ENCODE assay signal across 13 mouse cellular contexts in the genomic region with DNA sequence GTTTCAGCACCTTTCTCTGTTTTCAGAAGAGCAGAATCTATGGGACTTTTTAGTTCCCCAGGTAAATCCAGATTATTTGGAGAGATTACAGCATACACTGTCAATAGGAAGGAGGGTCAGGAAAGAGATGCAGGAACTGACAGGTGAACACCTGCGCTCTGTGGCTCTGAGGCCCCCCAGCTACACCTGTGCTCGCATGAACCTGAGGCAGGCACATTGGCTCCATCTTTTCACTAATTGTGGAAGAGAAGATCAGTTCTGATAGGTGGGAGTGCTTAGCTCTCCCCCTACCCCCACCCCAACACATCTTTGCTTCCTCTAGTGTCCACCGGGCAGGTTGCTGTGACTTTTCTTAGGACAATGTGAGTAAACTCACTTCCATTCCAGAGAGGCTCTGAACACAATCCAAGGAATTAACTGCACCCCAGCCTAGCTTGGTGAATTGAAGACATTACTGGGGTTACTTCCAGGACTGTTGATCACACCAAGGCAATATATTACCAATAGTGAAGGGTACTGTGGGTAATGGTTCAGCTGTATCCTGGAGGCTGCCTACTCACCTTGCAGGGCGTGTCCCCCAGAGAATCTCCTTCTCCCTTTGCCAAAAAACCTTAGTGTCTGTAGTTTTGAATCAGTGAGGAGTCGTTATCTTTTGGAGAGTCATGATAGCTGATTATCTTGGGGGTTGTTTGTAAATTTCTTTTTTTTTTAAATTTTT. TPM values are rescaled to one million over a fixed set of nuclear protein-coding genes. Genes with fewer than 3 reads are reported as not detected.
DNase-seq lines count a peak whose midpoint lies in the region; ATAC-seq and TF ChIP-seq lines count a peak whose summit lies in the region.
"Had no signal": no experiment of that assay in that cellular context is flagged by ENCODE, and none has a peak within 500 bp of the region (broad histone marks: within the 10 kb centered on the region; RNA-seq: fewer than 3 reads in every experiment).

No protein-coding gene starts in this region.

- intact Hi-C loops in gastrocnemius, adult 2 months (cut with DNase I): no loop called here

- ATAC-seq in liver, embryonic 11.5 days (replicated peaks; ENCODE audit: low FRiP score): no peak
- ATAC-seq in stomach, embryonic 15.5 days (ENCODE audit: insufficient read depth, low FRiP score, low read depth): no peak
- no peak for ATAC-seq in erythroid progenitor cell, adult 5-6 weeks (replicated peaks; ENCODE audit: low FRiP score, poor library complexity, severe bottlenecking)
- ATAC-seq: forebrain, embryonic 16.5 days had no signal

- H3K27me3 ChIP-seq in liver, adult 2 months (ENCODE audit: control insufficient read depth, insufficient read depth, low read length): no peaks in the 10 kb centered on the region
- no peaks in the 10 kb centered on the region for H3K27me3 ChIP-seq in liver, embryonic 11.5 days (replicated peaks; ENCODE audit: control insufficient read depth, insufficient read depth, low read length)
- H3K27me3 ChIP-seq in stomach, embryonic 15.5 days (replicated peaks): no peaks in the 10 kb centered on the region
- H3K27me3 ChIP-seq: neural tube, embryonic 13.5 days had no signal

- no peak for TF ChIP-seq POLR2A in liver, adult 2 months (IDR thresholded peaks at IDR 0.05; ENCODE audit: extremely low read depth, insufficient read depth, low read length)

- H3K27ac ChIP-seq in gastrocnemius, adult 2 months: peak overlapping the region; percentile 72
- H3K27ac ChIP-seq in liver, adult 2 months (replicated peaks; ENCODE audit: insufficient read depth, low read depth, low read length): peak overlapping the region; percentile 51
- no peak overlapping the region for H3K27ac ChIP-seq in liver, embryonic 11.5 days (ENCODE audit: low read depth, low read length)
- peak overlapping the region; percentile 83 for H3K27ac ChIP-seq in stomach, embryonic 15.5 days
- H3K27ac ChIP-seq: neural tube, embryonic 13.5 days had no signal

- no peaks in the 10 kb centered on the region for H3K36me3 ChIP-seq in liver, adult 2 months (ENCODE audit: control insufficient read depth, insufficient read depth, low read length)
- H3K36me3 ChIP-seq in liver, embryonic 11.5 days (ENCODE audit: control insufficient read depth, insufficient read depth, low read length): no peaks in the 10 kb centered on the region
- H3K36me3 ChIP-seq in stomach, embryonic 15.5 days: no peaks in the 10 kb centered on the region
- H3K36me3 ChIP-seq: neural tube, embryonic 13.5 days had no signal

- H3K4me3 ChIP-seq in gastrocnemius, adult 2 months: peak overlapping the region; percentile 29; the same call in 1 of the 2 replicates
- no peak overlapping the region for H3K4me3 ChIP-seq in liver, adult 2 months (ENCODE audit: insufficient read depth, low read depth, low read length)
- H3K4me3 ChIP-seq in liver, embryonic 11.5 days (ENCODE audit: low read depth, low read length): no peak overlapping the region
- no peak overlapping the region for H3K4me3 ChIP-seq in stomach, embryonic 15.5 days (replicated peaks)
- H3K4me3 ChIP-seq: neural tube, embryonic 13.5 days had no signal

- no peak overlapping the region for H3K4me2 ChIP-seq in liver, embryonic 11.5 days
- no peak overlapping the region for H3K4me2 ChIP-seq in stomach, embryonic 15.5 days
- H3K4me2 ChIP-seq: neural tube, embryonic 13.5 days had no signal

- WGBS in liver, adult 2 months: 75% methylated on average over 5 of the region's 5 CpGs
- 66% methylated on average over 5 of the region's 5 CpGs for WGBS in liver, embryonic 11.5 days
- WGBS in stomach, embryonic 15.5 days: 67% methylated on average over 5 of the region's 5 CpGs

- no peaks in the 10 kb centered on the region; the same call in 1 of the 2 replicates for H3K4me1 ChIP-seq in liver, adult 2 months (ENCODE audit: control insufficient read depth, insufficient read depth, low read length)
- H3K4me1 ChIP-seq in liver, embryonic 11.5 days (replicated peaks; ENCODE audit: control insufficient read depth, insufficient read depth, low read length): peaks cover 3% of the 10 kb centered on the region; the same call in 1 of the 2 replicates
- no peaks in the 10 kb centered on the region for H3K4me1 ChIP-seq in stomach, embryonic 15.5 days
- H3K4me1 ChIP-seq: neural tube, embryonic 13.5 days had no signal

- no peaks in the 10 kb centered on the region for H3K79me2 ChIP-seq in liver, adult 2 months (ENCODE audit: control insufficient read depth, insufficient read depth, low read length)

- H3K9me3 ChIP-seq in liver, embryonic 11.5 days (ENCODE audit: control insufficient read depth, low read length): no peaks in the 10 kb centered on the region
- no peaks in the 10 kb centered on the region for H3K9me3 ChIP-seq in stomach, embryonic 15.5 days
- H3K9me3 ChIP-seq: neural tube, embryonic 13.5 days had no signal

- H3K9ac ChIP-seq in liver, adult 2 months (ENCODE audit: low read depth, low read length): no peak overlapping the region
- no peak overlapping the region for H3K9ac ChIP-seq in liver, embryonic 11.5 days (ENCODE audit: low read depth, low read length)
- H3K9ac ChIP-seq in stomach, embryonic 15.5 days: no peak overlapping the region
- H3K9ac ChIP-seq: neural tube, embryonic 13.5 days had no signal

- no peak for TF ChIP-seq CTCF in gastrocnemius, adult 2 months (IDR thresholded peaks at IDR 0.05)
- TF ChIP-seq CTCF in liver, adult 2 months (IDR thresholded peaks at IDR 0.05; ENCODE audit: low read depth, low read length): no peak

- no peak for DNase-seq in gastrocnemius, adult 2 months
- DNase-seq in gastrocnemius, postnatal 10 days: no peak
- no peak for DNase-seq in liver, adult 2 months (ENCODE audit: extremely low read depth, low read depth, low spot score)
- no peak for DNase-seq in liver
- peak; percentile 27 for DNase-seq in liver, embryonic 11.5 days (ENCODE audit: low spot score)
- DNase-seq in frontal cortex, postnatal 25 days (ENCODE audit: low spot score in 2 of 2): no peak
- DNase-seq: embryo, embryonic 11 days had no signal

RNA-seq across cellular contexts. Expression of a gene that starts 13.7 kb away (rescaled TPM):
- 1 to 10 TPM in 1 of 2 experiments, under 1 TPM in 1; 0.48 to 1.1 TPM for total RNA-seq in gastrocnemius, adult 2 months (2021)
- 1 to 10 TPM; 1.3 to 2.3 TPM for total RNA-seq in gastrocnemius, postnatal 10 days (2021)
- 5.6 and 8.7 TPM in 2 replicates for total RNA-seq in liver, adult 2 months (2014; rRNA removed)
- 0.95 and 1.5 TPM in 2 replicates for polyA plus RNA-seq in liver, adult 2 months (2012; rRNA removed)
- 4.3 and 4.5 TPM in 2 replicates for polyA plus RNA-seq in liver, embryonic 11.5 days (2014; fragmentation: Nextera tagmentation; extraction: Ambion mirVana)
- polyA plus RNA-seq in stomach, embryonic 15.5 days (2015; fragmentation: Nextera tagmentation; extraction: Ambion mirVana): 8.4 and 9.2 TPM in 2 replicates
- total RNA-seq in erythroid progenitor cell, adult 5-6 weeks (2015; ENCODE audit: low replicate concordance): 32.1 and 39.4 TPM in 2 replicates
- 40.9 and 43.8 TPM in 2 replicates for total RNA-seq in erythroid progenitor cell, adult 5-6 weeks (2017; ENCODE audit: low replicate concordance)

RNA-seq across cellular contexts. Expression of a gene that starts 38.1 kb away (rescaled TPM):
- total RNA-seq in gastrocnemius, adult 2 months (2021): not detected
- total RNA-seq in gastrocnemius, postnatal 10 days (2021): under 1 TPM in 1 of 2 experiments, not detected in 1; 0.18 TPM
- 0.27 and 0.74 TPM in 2 replicates for total RNA-seq in liver, adult 2 months (2014; rRNA removed)
- 0.19 and 0.38 TPM in 2 replicates for polyA plus RNA-seq in liver, adult 2 months (2012; rRNA removed)
- 0.13 TPM in 1 of 2 replicates, not detected in the other for polyA plus RNA-seq in liver, embryonic 11.5 days (2014; fragmentation: Nextera tagmentation; extraction: Ambion mirVana)
- polyA plus RNA-seq in stomach, embryonic 15.5 days (2015; fragmentation: Nextera tagmentation; extraction: Ambion mirVana): 1.6 and 1.8 TPM in 2 replicates
- total RNA-seq in erythroid progenitor cell, adult 5-6 weeks (2015; ENCODE audit: low replicate concordance): 4.2 and 22.3 TPM in 2 replicates
- total RNA-seq in erythroid progenitor cell, adult 5-6 weeks (2017; ENCODE audit: low replicate concordance): 6.9 and 12.3 TPM in 2 replicates
- total RNA-seq: layer of hippocampus, postnatal 36 days had no signal
- polyA plus RNA-seq: forebrain, embryonic 16.5 days; hindbrain, embryonic 11.5 days; neural tube, embryonic 13.5 days had no signal

RNA-seq across cellular contexts. Expression of a gene that starts 58.0 kb away (rescaled TPM):
- under 1 TPM; 0.08 to 0.13 TPM for total RNA-seq in gastrocnemius, adult 2 months (2021)
- total RNA-seq in gastrocnemius, postnatal 10 days (2021): under 1 TPM; 0.12 to 0.52 TPM
- total RNA-seq in liver, adult 2 months (2014; rRNA removed): 2.6 and 4.4 TPM in 2 replicates
- polyA plus RNA-seq in liver, adult 2 months (2012; rRNA removed): 0.30 and 0.50 TPM in 2 replicates
- polyA plus RNA-seq in liver, embryonic 11.5 days (2014; fragmentation: Nextera tagmentation; extraction: Ambion mirVana): 0.18 and 0.27 TPM in 2 replicates
- polyA plus RNA-seq in stomach, embryonic 15.5 days (2015; fragmentation: Nextera tagmentation; extraction: Ambion mirVana): 0.81 and 1.0 TPM in 2 replicates
- total RNA-seq in erythroid progenitor cell, adult 5-6 weeks (2015; ENCODE audit: low replicate concordance): 6.5 and 22.2 TPM in 2 replicates
- 2.9 and 4.7 TPM in 2 replicates for total RNA-seq in erythroid progenitor cell, adult 5-6 weeks (2017; ENCODE audit: low replicate concordance)
